Mouse (Mus musculus) megakaryocyte, adult 5-6 weeks (primary cell): Measurements from ENCODE around the gene Zswim4. TPM values are rescaled to one million over a fixed set of nuclear protein-coding genes. Genes with fewer than 3 reads are reported as not detected.
A peak's percentile ranks its signal among the peaks of the same experiment; 100 is the strongest.

Experiments
- ATAC-seq: 2 replicates; pipeline ENCODE4 v1.8.0; 2016; ENCODE audit warnings: mild to moderate bottlenecking, inconsistent platforms; ENCODE audit not compliant: poor library complexity, severe bottlenecking
- total RNA-seq, 2 experiments: library from RNA; stranded (forward) in 1 of 2; stranded (reverse) in 1 of 2; fragments of 153-499, 151-499 nt in 1 of 2; fragments of 221-1000, 200-1000 nt in 1 of 2; gene quantifications; 2 replicates each; pipeline versions ENCODE4 v1.2.3 to v1.2.4; 2015 to 2017

The Zswim4 gene
- total RNA-seq, 2 experiments from 2014 or later, result 6.5 to 8.9 TPM

- peak; percentile 3; the same call in 1 of the 2 replicates for ATAC-seq
These were observed 36.0 kb downstream of the Zswim4 start for GRCm38 (mm10) chr8:84200652-84201544.

GRCm38 (mm10) chr8:84200126-84200555 lies 36.7 kb downstream of the Zswim4 start:
- ATAC-seq, result no peak

- no peak for ATAC-seq
These were observed 37.3 kb downstream of the Zswim4 start for GRCm38 (mm10) chr8:84199348-84200125.

GRCm38 (mm10) chr8:84198871-84199270 lies 38.0 kb downstream of the Zswim4 start:
- no peak for ATAC-seq

GRCm38 (mm10) chr8:84197922-84198774 lies 38.7 kb downstream of the Zswim4 start:
- peak; percentile 67 for ATAC-seq

- peak; percentile 16 for ATAC-seq
These were observed 39.5 kb downstream of the Zswim4 start for GRCm38 (mm10) chr8:84197141-84197921.

GRCm38 (mm10) chr8:84194224-84194743 lies 42.6 kb downstream of the Zswim4 start:
- ATAC-seq, result no peak

GRCm38 (mm10) chr8:84193566-84193965 lies 43.3 kb downstream of the Zswim4 start:
- no peak for ATAC-seq

- ATAC-seq, result no peak
These were observed 43.7 kb downstream of the Zswim4 start for GRCm38 (mm10) chr8:84193161-84193560.

- ATAC-seq, result peak; percentile 65
These were observed 44.3 kb downstream of the Zswim4 start for GRCm38 (mm10) chr8:84192555-84192954.

- ATAC-seq, result peak; percentile 90
These were observed 44.8 kb downstream of the Zswim4 start for GRCm38 (mm10) chr8:84192023-84192422.

GRCm38 (mm10) chr8:84190191-84190867 lies 46.5 kb downstream of the Zswim4 start:
- no peak for ATAC-seq

GRCm38 (mm10) chr8:84189603-84190002 lies 47.3 kb downstream of the Zswim4 start:
- ATAC-seq, result no peak

- ATAC-seq, result no peak
These were observed 48.2 kb downstream of the Zswim4 start for GRCm38 (mm10) chr8:84188671-84189070.

GRCm38 (mm10) chr8:84187065-84187755 lies 49.6 kb downstream of the Zswim4 start:
- peak; percentile 38 for ATAC-seq

- peak; percentile 82 for ATAC-seq
These were observed 50.3 kb downstream of the Zswim4 start for GRCm38 (mm10) chr8:84186547-84186946.

- no peak for ATAC-seq
These were observed 51.7 kb downstream of the Zswim4 start, which contains the start of gene Nanos3 for GRCm38 (mm10) chr8:84185117-84185516. Gene Nanos3, minus strand, starts transcription at chr8:84185217.
